Mouse (Mus musculus) neural tube, embryonic 13.5 days (tissue): ENCODE results near the gene Crebrf. TPM values are rescaled to one million over a fixed set of nuclear protein-coding genes. Genes with fewer than 3 reads are reported as not detected.

Source experiments
- ATAC-seq: fragments of 200-750 bp; cut with Nextera tagmentation; 2 replicates; pipeline ENCODE4 v1.8.0; 2017; ENCODE audit warnings: low read depth, mild to moderate bottlenecking, moderate TSS enrichment, moderate library complexity
- H3K27ac ChIP-seq: fragments of 300-500 bp; sonication (generic); replicated peaks from 2 replicates; pipeline ENCODE4 v1.5.1; 2015; ENCODE audit warnings: moderate library complexity, mild to moderate bottlenecking, inconsistent platforms
- H3K27me3 ChIP-seq: fragments of 300-500 bp; sonication (generic); 2 replicates; pipeline ENCODE4 v1.6.1; 2015; ENCODE audit warnings: mild to moderate bottlenecking, inconsistent platforms
- H3K36me3 ChIP-seq: fragments of 300-500 bp; sonication (generic); 2 replicates; pipeline ENCODE4 v1.6.1; 2015; ENCODE audit warnings: mild to moderate bottlenecking, inconsistent platforms
- H3K4me1 ChIP-seq: fragments of 300-500 bp; sonication (generic); replicated peaks from 2 replicates; pipeline ENCODE4 v1.6.1; 2015; ENCODE audit warnings: inconsistent platforms
- H3K4me2 ChIP-seq: fragments of 300-500 bp; sonication (generic); 2 replicates; pipeline ENCODE4 v1.6.1; 2015; ENCODE audit warnings: inconsistent platforms, mild to moderate bottlenecking, moderate library complexity
- H3K4me3 ChIP-seq: fragments of 300-500 bp; sonication (generic); 2 replicates; pipeline ENCODE4 v1.5.1; 2015; ENCODE audit warnings: mild to moderate bottlenecking, inconsistent platforms
- H3K9ac ChIP-seq: fragments of 300-500 bp; sonication (generic); 2 replicates; pipeline ENCODE4 v1.6.1; 2015; ENCODE audit warnings: moderate library complexity, mild to moderate bottlenecking, inconsistent platforms
- H3K9me3 ChIP-seq: fragments of 300-500 bp; sonication (generic); 2 replicates; pipeline ENCODE4 v1.6.1; 2016; ENCODE audit warnings: inconsistent platforms
- WGBS: fragments of 180-500 bp; shearing (Covaris S2); methylation state at CpG from one replicate; pipeline ENCODE4 v1.1.7; 2015; 5-methylcytosine and 5-hydroxymethylcytosine counted together
- polyA plus RNA-seq: library from polyadenylated mRNA; unstranded; fragments of >200 nt; fragmentation: Nextera tagmentation; extraction: Ambion mirVana; gene quantifications from 2 replicates; pipeline ENCODE4 v1.2.1, GENCODE M21; 2015

Crebrf gene
- 9.9 and 11.4 TPM in 2 replicates for polyA plus RNA-seq

GRCm38 (mm10) chr17:26715271-26715758 is at the start of gene Crebrf:
Gene Crebrf (plus strand): TSS chr17:26715650.
- H3K4me2 ChIP-seq: peak within 1 kb of the TSS; percentile 74
- peak within 1 kb of the TSS; percentile 84 for H3K27ac ChIP-seq
- no peaks in the 10 kb centered on the region for H3K27me3 ChIP-seq
- no peaks in the 10 kb centered on the region for H3K36me3 ChIP-seq
- ATAC-seq: peak; percentile 89
- H3K4me1 ChIP-seq: peaks cover 13% of the 10 kb centered on the region
- peak within 1 kb of the TSS; percentile 77 for H3K9ac ChIP-seq
- peak within 1 kb of the TSS; percentile 82 for H3K4me3 ChIP-seq
- WGBS: 0% methylated on average over 41 of the region's 41 CpGs
- no peaks in the 10 kb centered on the region for H3K9me3 ChIP-seq

GRCm38 (mm10) chr17:26671268-26671667 is 44.2 kb upstream of the Crebrf start:
- H3K4me1 ChIP-seq: peaks cover 4% of the 10 kb centered on the region; the same call in 1 of the 2 replicates
- ATAC-seq: no peak
- no peak overlapping the region for H3K27ac ChIP-seq
- no peaks in the 10 kb centered on the region for H3K36me3 ChIP-seq
- H3K27me3 ChIP-seq: 0 out of 2 replicates have a peak, but pooled peaks cover 8% of the 10 kb centered on the region
- 62% methylated on average over 4 of the region's 4 CpGs for WGBS
- H3K4me2 ChIP-seq: no peak overlapping the region
- H3K9ac ChIP-seq: no peak overlapping the region
- no peak overlapping the region for H3K4me3 ChIP-seq
- no peaks in the 10 kb centered on the region for H3K9me3 ChIP-seq

- Histone ChIP-seq H3K36me3 (0 out of 2 replicates have a peak, but pooled peaks cover 6% of the 10 kb centered on the region), H3K4me2 (peak overlapping the region; percentile 82), H3K9ac (peak overlapping the region; percentile 32; the same call in 1 of the 2 replicates), H3K27ac (peak overlapping the region; percentile 61), H3K9me3 (no peaks in the 10 kb centered on the region), H3K4me1 (peaks cover 32% of the 10 kb centered on the region), H3K27me3 (0 out of 2 replicates have a peak, but pooled peaks cover 8% of the 10 kb centered on the region), H3K4me3 (peak overlapping the region; percentile 84)
- peak; percentile 37 for ATAC-seq
- 27% methylated on average over 7 of the region's 7 CpGs for WGBS
These were observed 39.6 kb upstream of the Crebrf start for GRCm38 (mm10) chr17:26675845-26676244.

- Histone ChIP-seq H3K4me2 (peak overlapping the region; percentile 82), H3K9ac (peak overlapping the region; percentile 84), H3K4me3 (peak overlapping the region; percentile 84), H3K27ac (peak overlapping the region; percentile 88), H3K27me3 (0 out of 2 replicates have a peak, but pooled peaks cover 8% of the 10 kb centered on the region), H3K4me1 (peaks cover 32% of the 10 kb centered on the region), H3K36me3 (0 out of 2 replicates have a peak, but pooled peaks cover 6% of the 10 kb centered on the region), H3K9me3 (no peaks in the 10 kb centered on the region)
- ATAC-seq: peak; percentile 96
- WGBS: 1% methylated on average over 30 of the region's 30 CpGs
These were observed 39.2 kb upstream of the Crebrf start for GRCm38 (mm10) chr17:26676252-26676615.

GRCm38 (mm10) chr17:26676616-26677376 is 38.7 kb upstream of the Crebrf start:
- peak; percentile 89 for ATAC-seq
- peak overlapping the region; percentile 88 for H3K27ac ChIP-seq
- H3K27me3 ChIP-seq: 0 out of 2 replicates have a peak, but pooled peaks cover 8% of the 10 kb centered on the region
- peaks cover 32% of the 10 kb centered on the region for H3K4me1 ChIP-seq
- H3K9me3 ChIP-seq: no peaks in the 10 kb centered on the region
- 4% methylated on average over 26 of the region's 26 CpGs for WGBS
- H3K9ac ChIP-seq: peak overlapping the region; percentile 84
- peak overlapping the region; percentile 84 for H3K4me3 ChIP-seq
- peak overlapping the region; percentile 82 for H3K4me2 ChIP-seq
- 0 out of 2 replicates have a peak, but pooled peaks cover 6% of the 10 kb centered on the region for H3K36me3 ChIP-seq

- WGBS: 85% methylated on average over 7 of the region's 7 CpGs
- Histone ChIP-seq H3K27me3 (0 out of 2 replicates have a peak, but pooled peaks cover 8% of the 10 kb centered on the region), H3K9ac (peak overlapping the region; percentile 84), H3K36me3 (peaks cover 7% of the 10 kb centered on the region), H3K27ac (no peak overlapping the region), H3K9me3 (no peaks in the 10 kb centered on the region), H3K4me1 (peaks cover 32% of the 10 kb centered on the region), H3K4me2 (peak overlapping the region; percentile 82), H3K4me3 (peak overlapping the region; percentile 84)
- ATAC-seq: no peak
These were observed 37.5 kb upstream of the Crebrf start for GRCm38 (mm10) chr17:26677711-26678637.

- H3K4me3 ChIP-seq: no peak overlapping the region
- 84% methylated on average over 6 of the region's 6 CpGs for WGBS
- H3K9me3 ChIP-seq: no peaks in the 10 kb centered on the region
- ATAC-seq: no peak
- H3K4me2 ChIP-seq: no peak overlapping the region
- no peak overlapping the region for H3K9ac ChIP-seq
- H3K4me1 ChIP-seq: peaks cover 29% of the 10 kb centered on the region
- H3K27ac ChIP-seq: no peak overlapping the region
- H3K36me3 ChIP-seq: peaks cover 30% of the 10 kb centered on the region
- no peaks in the 10 kb centered on the region for H3K27me3 ChIP-seq
These were observed 34.2 kb upstream of the Crebrf start for GRCm38 (mm10) chr17:26681276-26681675.

- Histone ChIP-seq H3K27ac (no peak overlapping the region), H3K4me3 (no peak overlapping the region), H3K4me2 (no peak overlapping the region), H3K9me3 (no peaks in the 10 kb centered on the region), H3K9ac (no peak overlapping the region), H3K4me1 (peaks cover 33% of the 10 kb centered on the region), H3K27me3 (no peaks in the 10 kb centered on the region), H3K36me3 (peaks cover 25% of the 10 kb centered on the region)
- WGBS: 92% methylated on average over 17 of the region's 17 CpGs
- no peak for ATAC-seq
These were observed 29.0 kb upstream of the Crebrf start for GRCm38 (mm10) chr17:26686334-26687000.

GRCm38 (mm10) chr17:26688795-26689735 is 26.4 kb upstream of the Crebrf start:
- 0 out of 2 replicates have a peak overlapping the region, but pooled peaks have one; percentile 1 for H3K9ac ChIP-seq
- H3K9me3 ChIP-seq: no peaks in the 10 kb centered on the region
- H3K4me2 ChIP-seq: no peak overlapping the region
- H3K27ac ChIP-seq: peak overlapping the region; percentile 55
- 0 out of 2 replicates have a peak, but pooled peaks have one; percentile 23 for ATAC-seq
- H3K36me3 ChIP-seq: peaks cover 13% of the 10 kb centered on the region
- no peak overlapping the region for H3K4me3 ChIP-seq
- peaks cover 45% of the 10 kb centered on the region for H3K4me1 ChIP-seq
- no peaks in the 10 kb centered on the region for H3K27me3 ChIP-seq
- WGBS: 68% methylated on average over 8 of the region's 8 CpGs

GRCm38 (mm10) chr17:26689810-26690209 is 25.6 kb upstream of the Crebrf start:
- Histone ChIP-seq H3K4me2 (no peak overlapping the region), H3K27ac (peak overlapping the region; percentile 55; the same call in 1 of the 2 replicates), H3K36me3 (peaks cover 5% of the 10 kb centered on the region), H3K4me1 (peaks cover 46% of the 10 kb centered on the region), H3K27me3 (no peaks in the 10 kb centered on the region), H3K9me3 (no peaks in the 10 kb centered on the region), H3K9ac (0 out of 2 replicates have a peak overlapping the region, but pooled peaks have one; percentile 1), H3K4me3 (no peak overlapping the region)
- WGBS: 68% methylated on average over 2 of the region's 2 CpGs
- no peak for ATAC-seq
